Mouse (Mus musculus) limb, embryonic 14.5 days (tissue): ENCODE measurements at regions not wholly inside any gene's neighbourhood (a gene's known extent, or its start where the extent isn't known, plus 50 kb on each side); places are given as distances from the start of the nearest gene placed in this dataset.

Experiments
- ATAC-seq: fragments of 200-750 bp; cut with Nextera tagmentation; 2 replicates; pipeline ENCODE4 v1.8.0; 2017; ENCODE audit warnings: low read depth, moderate number of reproducible peaks, moderate TSS enrichment; ENCODE audit not compliant: low FRiP score
- DNase-seq: peaks from one replicate; pipeline ENCODE4 v3.0.0-alpha.2; 2015; ENCODE audit warnings: low spot score
- H3K27ac ChIP-seq: fragments of 300-500 bp; sonication (generic); replicated peaks from 2 replicates; pipeline ENCODE4 v1.5.1; 2014; ENCODE audit warnings: low read depth, mild to moderate bottlenecking, low read length, moderate library complexity, mixed read lengths
- H3K27me3 ChIP-seq: fragments of 300-500 bp; sonication (generic); 2 replicates; pipeline ENCODE4 v1.6.1; 2014; ENCODE audit warnings: low read length, mixed read lengths; ENCODE audit not compliant: control insufficient read depth, insufficient read depth
- H3K36me3 ChIP-seq: fragments of 300-500 bp; sonication (generic); 2 replicates; pipeline ENCODE4 v1.6.1; 2014; ENCODE audit warnings: mild to moderate bottlenecking, low read length, moderate library complexity, mixed read lengths; ENCODE audit not compliant: control insufficient read depth, insufficient read depth
- H3K4me1 ChIP-seq: fragments of 300-500 bp; sonication (generic); 2 replicates; pipeline ENCODE4 v1.6.1; 2014; ENCODE audit warnings: antibody characterized with exemption, low read length, mixed read lengths; ENCODE audit not compliant: control insufficient read depth, insufficient read depth
- H3K4me2 ChIP-seq: fragments of 300-500 bp; sonication (generic); replicated peaks from 2 replicates; pipeline ENCODE4 v1.6.1; 2014; ENCODE audit warnings: low read depth, mild to moderate bottlenecking, low read length, moderate library complexity; ENCODE audit not compliant: severe bottlenecking
- H3K4me3 ChIP-seq: fragments of 300-500 bp; sonication (generic); replicated peaks from 2 replicates; pipeline ENCODE4 v1.5.1; 2014; ENCODE audit warnings: low read length
- H3K9ac ChIP-seq: fragments of 300-500 bp; sonication (generic); 2 replicates; pipeline ENCODE4 v1.6.1; 2014; ENCODE audit warnings: mild to moderate bottlenecking, low read depth, low read length, moderate library complexity; ENCODE audit not compliant: severe bottlenecking
- H3K9me3 ChIP-seq: fragments of 300-500 bp; sonication (generic); 2 replicates; pipeline ENCODE4 v1.6.1; 2016; ENCODE audit warnings: low read length; ENCODE audit not compliant: control insufficient read depth
- POLR2A ChIP-seq: fragments of 200-500 bp; IDR thresholded peaks from 2 replicates; pipeline ENCODE4 v1.8.0; 2012; ENCODE audit warnings: inconsistent platforms, mild to moderate bottlenecking, moderate library complexity, borderline replicate concordance; ENCODE audit not compliant: insufficient read depth, insufficient read length; ENCODE audit errors: extremely low read depth
- WGBS: fragments of 180-500 bp; shearing (Covaris S2); extraction: QIAGEN DNeasy Blood & Tissue Kit; methylation state at CpG from one replicate; pipeline ENCODE4 v1.1.7; 2014; 5-methylcytosine and 5-hydroxymethylcytosine counted together

DNA sequence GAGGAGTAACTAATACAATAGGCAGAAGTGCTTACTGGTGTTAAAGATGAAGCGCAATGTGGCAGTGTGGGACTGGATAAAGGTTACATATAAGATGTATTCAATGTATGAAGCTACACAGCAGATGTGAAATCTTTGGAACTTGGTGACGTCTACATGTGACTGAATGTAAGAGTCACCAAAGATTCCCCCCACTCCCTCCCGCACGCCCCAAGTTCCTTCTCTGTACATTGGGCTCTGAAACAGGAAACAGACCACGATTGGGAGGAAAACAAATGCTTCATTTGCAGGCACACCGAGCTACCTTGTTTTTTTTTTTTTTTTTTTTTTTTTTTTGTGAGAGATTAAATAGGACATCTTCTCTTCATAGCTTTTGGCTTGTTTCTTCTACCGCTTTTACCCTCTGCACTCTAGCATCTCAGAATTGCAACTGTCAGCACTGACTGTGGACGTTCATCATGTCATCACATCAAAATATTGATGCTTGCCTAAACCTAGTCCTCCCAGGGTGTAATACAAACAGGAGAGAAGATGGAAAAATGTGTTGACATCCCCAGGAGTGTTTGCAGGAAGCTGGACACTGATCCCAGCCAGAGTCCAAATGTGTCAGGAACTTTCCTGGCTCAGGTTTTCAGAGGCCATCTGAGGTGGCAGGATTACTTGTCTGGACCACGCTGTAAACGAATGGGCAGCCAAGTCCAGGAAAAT lies 208.0 kb upstream of the Ccdc122 start:
- Histone ChIP-seq H3K4me1 (no peaks in the 10 kb centered on the region), H3K4me3 (no peak overlapping the region), H3K36me3 (no peaks in the 10 kb centered on the region), H3K9ac (no peak overlapping the region), H3K27ac (no peak overlapping the region), H3K4me2 (no peak overlapping the region), H3K27me3 (no peaks in the 10 kb centered on the region), H3K9me3 (no peaks in the 10 kb centered on the region)
- 70% methylated on average over 10 of the region's 10 CpGs for WGBS
- ATAC-seq (no peak), DNase-seq (no peak)
- no peak for TF ChIP-seq POLR2A

DNA sequence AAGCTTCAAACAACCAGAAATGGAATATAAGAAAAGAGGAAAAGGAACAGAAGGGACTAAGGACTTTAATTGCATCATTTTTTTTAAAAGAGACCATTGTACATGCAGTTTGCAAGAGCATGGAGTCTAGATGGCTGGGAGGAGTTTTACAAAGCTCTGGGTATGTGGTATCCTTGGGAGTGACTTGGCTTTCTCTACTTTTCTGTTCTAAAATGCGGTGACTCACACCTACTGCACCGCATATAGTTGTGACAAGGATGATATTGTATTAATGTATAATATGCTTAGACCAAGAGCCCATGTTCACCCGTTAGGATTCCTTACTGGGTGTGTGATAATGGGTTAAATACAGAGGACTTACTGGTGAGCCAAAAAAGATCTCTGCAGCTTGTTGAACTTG lies 212.5 kb upstream of the Ccdc122 start:
- DNase-seq (no peak), ATAC-seq (no peak)
- H3K9ac ChIP-seq, result no peak overlapping the region
- peaks cover 7% of the 10 kb centered on the region for H3K4me1 ChIP-seq
- H3K36me3 ChIP-seq, result no peaks in the 10 kb centered on the region
- no peak overlapping the region for H3K4me2 ChIP-seq
- no peak overlapping the region for H3K4me3 ChIP-seq
- H3K27ac ChIP-seq, result no peak overlapping the region
- no peak for TF ChIP-seq POLR2A
- no peaks in the 10 kb centered on the region for H3K9me3 ChIP-seq
- 92% methylated on average over 3 of the region's 3 CpGs for WGBS
- no peaks in the 10 kb centered on the region for H3K27me3 ChIP-seq

GRCm38 (mm10) chr14:76822766-76823325 lies 213.7 kb upstream of the Ccdc122 start:
- Histone ChIP-seq H3K9ac (no peak overlapping the region), H3K4me3 (no peak overlapping the region), H3K36me3 (no peaks in the 10 kb centered on the region), H3K4me2 (no peak overlapping the region), H3K27me3 (no peaks in the 10 kb centered on the region), H3K9me3 (no peaks in the 10 kb centered on the region), H3K27ac (no peak overlapping the region), H3K4me1 (peaks cover 19% of the 10 kb centered on the region)
- TF ChIP-seq POLR2A, result no peak
- ATAC-seq (no peak), DNase-seq (no peak)
- WGBS, result 78% methylated on average over 9 of the region's 9 CpGs

GRCm38 (mm10) chr14:76821892-76822291 lies 214.7 kb upstream of the Ccdc122 start:
- Histone ChIP-seq H3K27me3 (no peaks in the 10 kb centered on the region), H3K36me3 (no peaks in the 10 kb centered on the region), H3K9me3 (no peaks in the 10 kb centered on the region), H3K27ac (no peak overlapping the region), H3K4me2 (no peak overlapping the region), H3K4me1 (peaks cover 25% of the 10 kb centered on the region), H3K9ac (no peak overlapping the region), H3K4me3 (no peak overlapping the region)
- no peak for TF ChIP-seq POLR2A
- ATAC-seq (no peak), DNase-seq (no peak)
- WGBS, result 72% methylated on average over 8 of the region's 8 CpGs

- WGBS, result 67% methylated on average over 7 of the region's 7 CpGs
- Histone ChIP-seq H3K36me3 (no peaks in the 10 kb centered on the region), H3K4me2 (no peak overlapping the region), H3K27me3 (no peaks in the 10 kb centered on the region), H3K27ac (no peak overlapping the region), H3K9ac (no peak overlapping the region), H3K4me1 (peaks cover 25% of the 10 kb centered on the region), H3K4me3 (no peak overlapping the region), H3K9me3 (no peaks in the 10 kb centered on the region)
- no peak for TF ChIP-seq POLR2A
- ATAC-seq (no peak), DNase-seq (no peak)
These were observed 215.1 kb upstream of the Ccdc122 start for GRCm38 (mm10) chr14:76821484-76821883.

GRCm38 (mm10) chr14:76820989-76821388 lies 215.6 kb upstream of the Ccdc122 start:
- no peak for ATAC-seq
- Histone ChIP-seq H3K27me3 (no peaks in the 10 kb centered on the region), H3K4me1 (peaks cover 25% of the 10 kb centered on the region), H3K9ac (no peak overlapping the region), H3K4me2 (no peak overlapping the region), H3K9me3 (no peaks in the 10 kb centered on the region), H3K36me3 (no peaks in the 10 kb centered on the region), H3K27ac (no peak overlapping the region), H3K4me3 (no peak overlapping the region)
- DNase-seq, result no peak
- WGBS, result 75% methylated on average over 6 of the region's 6 CpGs
- no peak for TF ChIP-seq POLR2A
